Mouse (Mus musculus) lung, embryonic 14.5 days (tissue): ENCODE data around the gene Pxylp1. TPM values are rescaled to one million over a fixed set of nuclear protein-coding genes. Genes with fewer than 3 reads are reported as not detected.

Experiments used
- ATAC-seq: fragments of 200-750 bp; cut with Nextera tagmentation; 2 replicates; pipeline ENCODE4 v1.8.0; 2017; ENCODE audit warnings: mild to moderate bottlenecking, moderate TSS enrichment, moderate library complexity; ENCODE audit not compliant: insufficient read depth
- DNase-seq: peaks from one replicate; pipeline ENCODE4 v3.0.0-alpha.2; 2015
- H3K27ac ChIP-seq: fragments of 300-500 bp; sonication (generic); 2 replicates; pipeline ENCODE4 v1.5.1; 2014; ENCODE audit warnings: low read depth, mild to moderate bottlenecking, moderate library complexity
- H3K27me3 ChIP-seq: fragments of 300-500 bp; sonication (generic); 2 replicates; pipeline ENCODE4 v1.6.1; 2014; ENCODE audit warnings: low read length, control low read depth; ENCODE audit not compliant: insufficient read depth
- H3K36me3 ChIP-seq: fragments of 300-500 bp; sonication (generic); 2 replicates; pipeline ENCODE4 v1.6.1; 2014; ENCODE audit warnings: control low read depth; ENCODE audit not compliant: insufficient read depth
- H3K4me1 ChIP-seq: fragments of 300-500 bp; sonication (generic); 2 replicates; pipeline ENCODE4 v1.6.1; 2014; ENCODE audit warnings: antibody characterized with exemption, control low read depth; ENCODE audit not compliant: insufficient read depth
- H3K4me2 ChIP-seq: fragments of 300-500 bp; sonication (generic); 2 replicates; pipeline ENCODE4 v1.6.1; 2014; ENCODE audit warnings: mild to moderate bottlenecking
- H3K4me3 ChIP-seq: fragments of 300-500 bp; sonication (generic); 2 replicates; pipeline ENCODE4 v1.5.1; 2014; ENCODE audit warnings: low read depth, low read length
- H3K9ac ChIP-seq: fragments of 300-500 bp; sonication (generic); 2 replicates; pipeline ENCODE4 v1.6.1; 2014
- H3K9me3 ChIP-seq: fragments of 300-500 bp; sonication (generic); 2 replicates; pipeline ENCODE4 v1.6.1; 2016; ENCODE audit warnings: low read depth, low read length, control low read depth
- CTCF ChIP-seq: IDR thresholded peaks from 2 replicates; pipeline ENCODE4 v1.5.1; 2016; ENCODE audit warnings: antibody characterized with exemption, low read depth
- WGBS: fragments of 180-500 bp; shearing (Covaris S2); extraction: QIAGEN DNeasy Blood & Tissue Kit; methylation state at CpG from one replicate; pipeline ENCODE4 v1.1.7; 2014; 5-methylcytosine and 5-hydroxymethylcytosine counted together
- polyA plus RNA-seq: library from polyadenylated mRNA; unstranded; fragments of >200 nt; fragmentation: Nextera tagmentation; extraction: Ambion mirVana; gene quantifications from 2 replicates; pipeline ENCODE4 v1.2.1, GENCODE M21; 2014

Gene Pxylp1
- polyA plus RNA-seq, 1 experiment from 2014 or later: 17.4 TPM

- Histone ChIP-seq H3K27ac (no peak overlapping the region), H3K9ac (no peak overlapping the region), H3K27me3 (no peaks in the 10 kb centered on the region), H3K4me1 (no peaks in the 10 kb centered on the region), H3K4me2 (no peak overlapping the region), H3K4me3 (no peak overlapping the region), H3K36me3 (peaks cover 3% of the 10 kb centered on the region; the same call in 1 of the 2 replicates), H3K9me3 (no peaks in the 10 kb centered on the region)
- ATAC-seq (no peak), DNase-seq (no peak)
- 90% methylated on average over 18 of the region's 18 CpGs for WGBS
- no peak for TF ChIP-seq CTCF
Measured at GRCm38 (mm10) chr9:96824857-96825256, 67.6 kb downstream of the Pxylp1 start.

DNA sequence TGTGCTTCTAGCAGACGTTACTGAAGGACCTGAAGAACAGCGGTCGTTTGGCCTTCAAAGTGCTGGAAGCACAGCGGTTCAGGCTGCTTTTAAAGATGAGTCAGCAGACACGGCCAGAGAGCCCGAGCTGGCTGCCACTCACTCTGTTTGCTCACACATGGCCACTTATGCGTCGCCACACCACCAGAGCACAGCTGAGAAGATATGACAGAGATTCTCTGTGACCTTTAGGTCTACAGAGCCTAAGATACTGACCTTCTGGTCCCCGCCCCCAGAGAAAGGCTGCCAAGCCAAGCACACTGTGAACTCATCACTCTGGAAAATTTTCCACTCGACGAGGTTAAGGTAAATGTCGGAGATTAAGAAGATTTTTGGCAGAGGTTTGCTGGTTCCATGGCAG is 68.4 kb downstream of the Pxylp1 start:
- no peaks in the 10 kb centered on the region for H3K9me3 ChIP-seq
- no peak for TF ChIP-seq CTCF
- no peak overlapping the region for H3K27ac ChIP-seq
- H3K36me3 ChIP-seq: peaks cover 3% of the 10 kb centered on the region; the same call in 1 of the 2 replicates
- no peaks in the 10 kb centered on the region for H3K27me3 ChIP-seq
- DNase-seq (no peak), ATAC-seq (no peak)
- H3K4me1 ChIP-seq: no peaks in the 10 kb centered on the region
- WGBS: 52% methylated on average over 12 of the region's 12 CpGs
- H3K4me2 ChIP-seq: no peak overlapping the region
- no peak overlapping the region for H3K4me3 ChIP-seq
- no peak overlapping the region for H3K9ac ChIP-seq

GRCm38 (mm10) chr9:96823541-96823940 is 68.9 kb downstream of the Pxylp1 start:
- ATAC-seq: no peak
- Histone ChIP-seq H3K9me3 (no peaks in the 10 kb centered on the region), H3K4me2 (no peak overlapping the region), H3K4me1 (no peaks in the 10 kb centered on the region), H3K27me3 (no peaks in the 10 kb centered on the region), H3K27ac (no peak overlapping the region), H3K9ac (no peak overlapping the region), H3K4me3 (no peak overlapping the region), H3K36me3 (peaks cover 3% of the 10 kb centered on the region; the same call in 1 of the 2 replicates)
- WGBS: 49% methylated on average over 5 of the region's 5 CpGs
- no peak for TF ChIP-seq CTCF
- no peak for DNase-seq

- no peaks in the 10 kb centered on the region for H3K27me3 ChIP-seq
- no peaks in the 10 kb centered on the region for H3K9me3 ChIP-seq
- H3K36me3 ChIP-seq: peaks cover 3% of the 10 kb centered on the region; the same call in 1 of the 2 replicates
- 76% methylated on average over 9 of the region's 9 CpGs for WGBS
- DNase-seq (no peak), ATAC-seq (no peak)
- H3K9ac ChIP-seq: no peak overlapping the region
- TF ChIP-seq CTCF: no peak
- H3K27ac ChIP-seq: no peak overlapping the region
- H3K4me1 ChIP-seq: no peaks in the 10 kb centered on the region
- no peak overlapping the region for H3K4me3 ChIP-seq
- H3K4me2 ChIP-seq: no peak overlapping the region
Measured at GRCm38 (mm10) chr9:96823005-96823404, 69.5 kb downstream of the Pxylp1 start.

DNA sequence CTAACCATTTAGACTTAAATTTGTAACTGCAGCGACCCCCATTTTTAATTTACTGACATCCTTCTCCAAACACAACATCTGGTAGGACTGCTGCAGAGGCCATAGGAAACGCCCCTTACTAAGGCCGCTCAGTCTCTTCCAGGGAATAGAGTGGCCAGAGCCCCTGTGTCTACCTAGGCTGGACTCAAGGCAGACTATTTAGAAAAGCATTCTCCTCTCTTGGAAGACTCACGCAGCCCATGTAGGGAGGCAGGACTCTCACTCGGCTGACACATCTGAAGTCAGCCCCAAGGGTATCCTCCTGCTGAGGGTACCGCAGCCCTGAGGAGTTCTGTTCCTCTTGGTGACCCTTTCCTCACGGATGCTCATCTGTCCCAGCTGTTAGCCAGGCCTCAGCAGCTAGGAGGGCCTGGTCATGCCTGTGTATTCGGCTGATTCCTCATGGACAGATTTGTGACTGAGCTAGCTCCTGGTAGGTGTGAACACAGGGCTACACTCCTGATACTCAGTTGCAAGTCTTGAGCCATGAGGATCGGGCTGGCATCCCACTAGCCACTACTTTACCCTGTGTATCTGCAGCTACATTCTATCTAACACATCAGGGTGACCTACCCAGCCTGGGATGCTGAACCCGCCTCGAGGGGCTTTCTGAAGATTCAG is 73.5 kb downstream of the Pxylp1 start:
- Histone ChIP-seq H3K4me3 (no peak overlapping the region), H3K4me1 (no peaks in the 10 kb centered on the region), H3K27me3 (no peaks in the 10 kb centered on the region), H3K9me3 (peaks cover 4% of the 10 kb centered on the region; the same call in 1 of the 2 replicates), H3K27ac (no peak overlapping the region), H3K9ac (no peak overlapping the region), H3K4me2 (no peak overlapping the region), H3K36me3 (no peaks in the 10 kb centered on the region)
- ATAC-seq (peak; percentile 58), DNase-seq (no peak)
- 58% methylated on average over 11 of the region's 11 CpGs for WGBS
- no peak for TF ChIP-seq CTCF

DNA sequence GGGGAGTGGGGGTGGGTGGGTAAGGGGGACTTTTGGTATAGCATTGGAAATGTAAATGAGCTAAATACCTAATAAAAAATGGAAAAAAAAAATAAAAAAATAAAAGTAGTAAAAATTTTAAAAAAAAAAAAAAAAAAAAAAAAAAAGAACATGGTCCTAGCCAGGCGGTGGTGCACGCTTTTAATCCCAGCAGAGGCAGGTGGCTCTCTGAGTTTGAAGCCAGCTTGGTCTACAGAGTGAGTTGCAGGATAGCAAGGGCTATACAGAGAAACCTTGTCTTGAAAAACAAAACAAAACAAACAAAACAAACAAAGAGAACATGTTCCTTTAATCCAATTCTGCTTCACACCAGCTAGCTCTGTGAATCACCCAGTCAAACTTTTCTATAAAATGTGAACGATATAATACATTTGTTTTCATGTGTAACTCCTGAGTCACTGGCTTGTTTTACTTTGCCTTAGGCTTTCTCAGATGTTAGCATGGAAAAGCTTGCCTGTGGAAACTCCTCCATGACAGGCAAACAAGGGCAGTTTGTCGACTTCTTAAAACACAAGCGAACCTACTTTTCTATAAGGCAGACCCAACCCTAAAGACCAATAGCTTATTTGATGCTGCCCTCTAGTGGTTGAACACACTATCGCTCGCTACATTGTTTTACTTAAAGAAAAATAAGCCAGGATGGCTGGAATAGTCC is 74.2 kb downstream of the Pxylp1 start:
- DNase-seq (peak; percentile 96), ATAC-seq (peak; percentile 75)
- no peaks in the 10 kb centered on the region for H3K36me3 ChIP-seq
- WGBS: 37% methylated on average over 7 of the region's 7 CpGs
- no peak overlapping the region for H3K27ac ChIP-seq
- H3K4me1 ChIP-seq: no peaks in the 10 kb centered on the region
- peaks cover 4% of the 10 kb centered on the region; the same call in 1 of the 2 replicates for H3K9me3 ChIP-seq
- no peak overlapping the region for H3K9ac ChIP-seq
- H3K4me2 ChIP-seq: no peak overlapping the region
- no peaks in the 10 kb centered on the region for H3K27me3 ChIP-seq
- no peak overlapping the region for H3K4me3 ChIP-seq
- peak; percentile 85 for TF ChIP-seq CTCF

DNA sequence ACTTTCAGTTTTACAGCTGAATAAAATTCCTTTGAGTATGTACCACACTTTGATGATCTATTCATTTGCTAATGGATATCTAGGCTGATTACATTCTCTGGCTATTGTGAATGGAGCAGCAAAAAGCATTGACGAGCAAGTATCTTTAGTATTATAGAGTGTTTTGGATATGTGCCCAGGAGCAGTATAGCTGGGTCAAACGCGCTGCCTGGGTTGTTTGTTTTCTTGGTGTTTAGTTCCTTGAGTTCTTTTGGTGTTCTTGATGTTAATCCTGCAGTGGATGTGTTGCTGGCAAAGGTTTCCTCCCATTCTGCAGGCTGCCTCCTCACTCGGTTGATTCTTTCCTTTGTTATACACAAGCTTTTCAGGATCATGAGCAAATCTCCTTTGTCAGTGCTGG is 80.5 kb downstream of the Pxylp1 start:
- Histone ChIP-seq H3K4me3 (no peak overlapping the region), H3K4me1 (no peaks in the 10 kb centered on the region), H3K9me3 (peaks cover 4% of the 10 kb centered on the region; the same call in 1 of the 2 replicates), H3K9ac (no peak overlapping the region), H3K27me3 (no peaks in the 10 kb centered on the region), H3K36me3 (no peaks in the 10 kb centered on the region), H3K27ac (no peak overlapping the region), H3K4me2 (no peak overlapping the region)
- DNase-seq: peak; percentile 54
- WGBS: 32% methylated on average over 4 of the region's 4 CpGs
- TF ChIP-seq CTCF: no peak
- no peak for ATAC-seq
